Mouse (Mus musculus): ENCODE data around the gene St3gal3.

GRCm38 (mm10) chr4:118078576-118078975 is 56.1 kb downstream of the St3gal3 start:
- no peak for TF ChIP-seq CTCF (IDR thresholded peaks at IDR 0.05; ENCODE audit: low read depth, low read length)
- TF ChIP-seq POLR2A (IDR thresholded peaks at IDR 0.05; ENCODE audit: extremely low read depth, insufficient read depth, low read length), result no peak

Data from liver, adult 2 months (tissue).